In the genomic region with DNA sequence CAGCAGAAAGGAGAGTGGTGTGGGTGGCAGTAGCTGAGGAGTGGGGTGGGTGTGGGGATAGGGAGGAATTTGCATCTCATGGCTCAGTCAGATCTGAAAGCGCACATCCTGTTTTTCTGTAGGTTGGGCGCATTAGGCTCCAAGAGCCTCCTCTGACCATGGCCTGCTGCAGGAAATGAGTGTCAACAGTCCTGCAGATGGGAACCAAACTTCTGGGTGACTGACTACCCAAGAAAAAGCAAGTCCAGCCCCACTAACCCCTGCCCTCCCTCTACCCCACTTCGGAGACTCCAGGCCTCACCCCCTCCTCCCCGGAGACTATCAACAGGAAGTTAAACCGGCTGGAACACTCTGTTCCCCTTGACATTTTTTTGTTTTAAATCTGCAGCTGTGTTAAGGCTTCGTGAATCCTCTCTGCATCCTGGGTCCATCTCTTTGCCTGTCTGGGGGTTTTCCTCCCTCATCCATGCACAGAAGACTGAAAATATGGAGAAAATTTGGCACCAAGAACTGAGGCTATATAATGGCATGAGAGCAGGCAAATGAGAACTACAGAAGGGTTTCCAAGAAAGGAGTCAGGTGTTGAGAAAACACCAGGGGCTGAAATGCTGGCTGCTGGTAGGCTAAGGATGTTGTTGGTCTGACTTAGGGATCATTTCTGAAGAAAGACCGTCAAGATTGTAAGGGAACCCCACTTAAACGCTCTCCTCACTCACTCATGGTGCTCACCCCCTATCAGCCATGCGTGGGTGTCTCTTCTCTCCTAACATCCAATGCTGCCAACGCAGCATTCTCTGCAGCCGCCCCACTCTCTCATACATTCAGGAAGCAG, we compare ENCODE assay signal across 8 mouse cellular contexts. TPM values are rescaled to one million over a fixed set of nuclear protein-coding genes. Genes with fewer than 3 reads are reported as not detected.
DNase-seq lines count a peak whose midpoint lies in the region; ATAC-seq and TF ChIP-seq lines count a peak whose summit lies in the region.

No protein-coding gene starts in this region.

- no peaks in the 10 kb centered on the region for H3K9me3 ChIP-seq in neural tube, embryonic 13.5 days
- no peaks in the 10 kb centered on the region for H3K9me3 ChIP-seq in embryonic facial prominence, embryonic 15.5 days (replicated peaks)
- H3K9me3 ChIP-seq in hindbrain, embryonic 13.5 days: no peaks in the 10 kb centered on the region
- no peaks in the 10 kb centered on the region for H3K9me3 ChIP-seq in limb, embryonic 14.5 days (ENCODE audit: control insufficient read depth, low read length)

- H3K27ac ChIP-seq in neural tube, embryonic 13.5 days (replicated peaks): peak overlapping the region; percentile 59
- H3K27ac ChIP-seq in embryonic facial prominence, embryonic 15.5 days (replicated peaks): peak overlapping the region; percentile 60
- peak overlapping the region; percentile 37 for H3K27ac ChIP-seq in hindbrain, embryonic 13.5 days
- peak overlapping the region; percentile 6 for H3K27ac ChIP-seq in limb, embryonic 14.5 days (replicated peaks; ENCODE audit: low read depth, low read length)

- H3K27me3 ChIP-seq in neural tube, embryonic 13.5 days: no peaks in the 10 kb centered on the region
- H3K27me3 ChIP-seq in embryonic facial prominence, embryonic 15.5 days: no peaks in the 10 kb centered on the region
- peaks cover 3% of the 10 kb centered on the region; the same call in 1 of the 2 replicates for H3K27me3 ChIP-seq in hindbrain, embryonic 13.5 days
- no peaks in the 10 kb centered on the region for H3K27me3 ChIP-seq in limb, embryonic 14.5 days (ENCODE audit: control insufficient read depth, insufficient read depth, low read length)

- no peak overlapping the region for H3K4me3 ChIP-seq in neural tube, embryonic 13.5 days
- no peak overlapping the region for H3K4me3 ChIP-seq in embryonic facial prominence, embryonic 15.5 days (replicated peaks)
- H3K4me3 ChIP-seq in hindbrain, embryonic 13.5 days: no peak overlapping the region
- H3K4me3 ChIP-seq in limb, embryonic 14.5 days (replicated peaks; ENCODE audit: low read length): no peak overlapping the region

- no peak for ATAC-seq in neural tube, embryonic 13.5 days (ENCODE audit: low read depth)
- ATAC-seq in embryonic facial prominence, embryonic 15.5 days (ENCODE audit: insufficient number of reproducible peaks, low FRiP score, low TSS enrichment, low read depth): no peak
- no peak for ATAC-seq in hindbrain, embryonic 13.5 days (ENCODE audit: low FRiP score)
- ATAC-seq in limb, embryonic 14.5 days (ENCODE audit: low FRiP score, low read depth): no peak

- H3K36me3 ChIP-seq in neural tube, embryonic 13.5 days: no peaks in the 10 kb centered on the region
- H3K36me3 ChIP-seq in embryonic facial prominence, embryonic 15.5 days: no peaks in the 10 kb centered on the region
- H3K36me3 ChIP-seq in hindbrain, embryonic 13.5 days: no peaks in the 10 kb centered on the region
- no peaks in the 10 kb centered on the region for H3K36me3 ChIP-seq in limb, embryonic 14.5 days (ENCODE audit: control insufficient read depth, insufficient read depth, low read length)

- DNase-seq in neural tube, embryonic 10.5 days (ENCODE audit: extremely low spot score, low spot score): no peak
- no peak for DNase-seq in limb, embryonic 14.5 days (ENCODE audit: low spot score)
- DNase-seq in naive thymus-derived CD4-positive, alpha-beta T cell, adult 2 months (ENCODE audit: low read depth): peak; percentile 64
- peak; percentile 57 for DNase-seq in yolk sac, embryonic 10.5 days (ENCODE audit: low spot score)
- no peak for DNase-seq in cerebellum, postnatal 10 days

- TF ChIP-seq POLR2A in limb, embryonic 14.5 days (IDR thresholded peaks at IDR 0.05; ENCODE audit: borderline replicate concordance, extremely low read depth, insufficient read depth, insufficient read length): no peak

- H3K4me1 ChIP-seq in neural tube, embryonic 13.5 days (replicated peaks): no peaks in the 10 kb centered on the region
- H3K4me1 ChIP-seq in embryonic facial prominence, embryonic 15.5 days: peaks cover 12% of the 10 kb centered on the region; the same call in 1 of the 2 replicates
- no peaks in the 10 kb centered on the region for H3K4me1 ChIP-seq in hindbrain, embryonic 13.5 days (replicated peaks)
- no peaks in the 10 kb centered on the region for H3K4me1 ChIP-seq in limb, embryonic 14.5 days (ENCODE audit: control insufficient read depth, insufficient read depth, low read length)

- H3K9ac ChIP-seq in neural tube, embryonic 13.5 days: 0 out of 2 replicates have a peak overlapping the region, but pooled peaks have one; percentile 8
- H3K9ac ChIP-seq in embryonic facial prominence, embryonic 15.5 days: no peak overlapping the region
- no peak overlapping the region for H3K9ac ChIP-seq in hindbrain, embryonic 13.5 days
- H3K9ac ChIP-seq in limb, embryonic 14.5 days (ENCODE audit: low read depth, low read length, severe bottlenecking): no peak overlapping the region

- no peak overlapping the region for H3K4me2 ChIP-seq in neural tube, embryonic 13.5 days
- no peak overlapping the region for H3K4me2 ChIP-seq in embryonic facial prominence, embryonic 15.5 days (replicated peaks)
- H3K4me2 ChIP-seq in hindbrain, embryonic 13.5 days: no peak overlapping the region
- no peak overlapping the region for H3K4me2 ChIP-seq in limb, embryonic 14.5 days (replicated peaks; ENCODE audit: low read depth, low read length, severe bottlenecking)

- WGBS in neural tube, embryonic 13.5 days: 56% methylated on average over 11 of the region's 11 CpGs
- WGBS in embryonic facial prominence, embryonic 15.5 days: 43% methylated on average over 11 of the region's 11 CpGs
- 53% methylated on average over 11 of the region's 11 CpGs for WGBS in hindbrain, embryonic 13.5 days
- WGBS in limb, embryonic 14.5 days: 52% methylated on average over 11 of the region's 11 CpGs

RNA-seq across cellular contexts. Expression of a gene that starts 8.4 kb away (rescaled TPM):
- polyA plus RNA-seq in neural tube, embryonic 13.5 days (2015; fragmentation: Nextera tagmentation; extraction: Ambion mirVana): 12.4 and 13.5 TPM in 2 replicates
- 16.7 and 19.1 TPM in 2 replicates for polyA plus RNA-seq in embryonic facial prominence, embryonic 15.5 days (2015; fragmentation: Nextera tagmentation; extraction: Ambion mirVana)
- polyA plus RNA-seq in hindbrain, embryonic 13.5 days (2015; fragmentation: Nextera tagmentation; extraction: Ambion mirVana): 12.4 and 13.5 TPM in 2 replicates
- 16.7 and 17.9 TPM in 2 replicates for polyA plus RNA-seq in limb, embryonic 14.5 days (2012; rRNA removed)
- polyA plus RNA-seq in limb, embryonic 14.5 days (2014; fragmentation: Nextera tagmentation; extraction: Ambion mirVana): 9.5 and 9.6 TPM in 2 replicates

RNA-seq across cellular contexts. Expression of a gene that starts 45.6 kb away (rescaled TPM):
- 32.9 and 37.0 TPM in 2 replicates for polyA plus RNA-seq in neural tube, embryonic 13.5 days (2015; fragmentation: Nextera tagmentation; extraction: Ambion mirVana)
- 61.1 and 62.8 TPM in 2 replicates for polyA plus RNA-seq in embryonic facial prominence, embryonic 15.5 days (2015; fragmentation: Nextera tagmentation; extraction: Ambion mirVana)
- 24.1 and 31.6 TPM in 2 replicates for polyA plus RNA-seq in hindbrain, embryonic 13.5 days (2015; fragmentation: Nextera tagmentation; extraction: Ambion mirVana)
- polyA plus RNA-seq in limb, embryonic 14.5 days (2012; rRNA removed): 22.9 and 26.2 TPM in 2 replicates
- 68.4 and 70.1 TPM in 2 replicates for polyA plus RNA-seq in limb, embryonic 14.5 days (2014; fragmentation: Nextera tagmentation; extraction: Ambion mirVana)

Comparison
In these comparisons a context has a peak if more than half of its experiments do, and no peak if none do; other contexts are left out.
1. H3K27ac ChIP-seq: peak in every context shown above with its lines; median percentile 60 in embryonic facial prominence, embryonic 15.5 days; 59 in neural tube, embryonic 13.5 days; 37 in hindbrain, embryonic 13.5 days; 6 in limb, embryonic 14.5 days.
2. DNase-seq: peak in naive thymus-derived CD4-positive, alpha-beta T cell, adult 2 months (single experiment) and yolk sac, embryonic 10.5 days (single experiment); none in neural tube, embryonic 10.5 days (single experiment), limb, embryonic 14.5 days (single experiment) and cerebellum, postnatal 10 days (0 of 2).